Mouse (Mus musculus): Measurements from ENCODE around the gene Gm13769. TPM values are rescaled to one million over a fixed set of nuclear protein-coding genes. Genes with fewer than 3 reads are reported as not detected.

Gm13769 gene
- polyA plus RNA-seq (2014; fragmentation: Illumina TruSeq; extraction: RNeasy Lipid Tissue Mini Kit (QIAGEN cat#74804); ENCODE audit: low read depth, low replicate concordance), result not detected

DNA sequence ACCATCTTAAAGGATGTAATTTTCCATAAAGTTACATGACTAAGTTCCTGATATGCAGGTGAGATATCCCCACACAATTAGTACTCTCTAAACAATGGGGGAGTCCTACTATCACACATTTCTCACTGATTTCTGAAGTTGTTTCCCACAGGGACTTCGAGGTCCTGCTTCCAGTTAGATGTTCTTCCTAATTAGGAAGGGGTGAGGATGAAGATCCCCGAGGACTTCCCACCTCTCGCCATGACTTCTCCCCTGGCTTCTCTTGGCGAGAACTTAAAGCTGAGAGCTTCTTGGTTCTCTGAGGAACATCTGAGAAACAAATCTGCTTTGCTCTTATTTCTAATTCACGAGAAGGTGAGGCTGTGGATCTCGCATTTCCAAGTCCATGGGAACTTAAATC, at the start of gene Gm13769:
Gene Gm13769, plus strand, starts transcription at position 301 of the 400 bp plus-strand sequence.

DNA sequence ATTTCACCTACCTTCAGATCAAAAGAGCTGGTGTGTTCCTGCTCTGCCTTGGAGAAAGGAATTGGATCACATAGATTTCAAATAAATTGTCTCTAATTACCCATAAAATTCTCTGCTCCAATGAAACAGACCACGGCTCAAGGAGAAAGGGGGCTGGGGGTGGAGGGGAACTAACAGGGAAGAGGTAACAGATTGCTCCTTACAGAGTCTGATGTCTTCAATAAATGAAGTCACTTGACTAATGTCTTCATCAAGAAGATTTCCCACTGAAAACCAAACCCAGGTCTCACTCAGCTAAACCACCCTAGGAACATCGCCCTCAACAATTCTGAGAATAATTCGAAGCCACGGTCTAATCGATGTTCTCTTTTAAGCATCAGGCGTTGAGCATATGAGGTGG, 29.3 kb upstream of the Gm13769 start, which contains the start of gene Olfr1272:
Gene Olfr1272, minus strand, starts transcription at position 101 of the 400 bp plus-strand sequence.

Other genes starting within 250 kb of the Gm13769 start
- gene Olfr1269, start 200.8 kb upstream of the Gm13769 start, polyA plus RNA-seq (2014; fragmentation: Illumina TruSeq; extraction: RNeasy Lipid Tissue Mini Kit (QIAGEN cat#74804); ENCODE audit: low read depth, low replicate concordance), result not detected
- not detected for gene Olfr32, start 179.9 kb upstream of the Gm13769 start, polyA plus RNA-seq (2014; fragmentation: Illumina TruSeq; extraction: RNeasy Lipid Tissue Mini Kit (QIAGEN cat#74804); ENCODE audit: low read depth, low replicate concordance)
- gene Olfr1270, start 169.1 kb upstream of the Gm13769 start, polyA plus RNA-seq (2014; fragmentation: Illumina TruSeq; extraction: RNeasy Lipid Tissue Mini Kit (QIAGEN cat#74804); ENCODE audit: low read depth, low replicate concordance), result not detected
- not detected for gene Olfr1506, start 97.7 kb upstream of the Gm13769 start, polyA plus RNA-seq (2014; fragmentation: Illumina TruSeq; extraction: RNeasy Lipid Tissue Mini Kit (QIAGEN cat#74804); ENCODE audit: low read depth, low replicate concordance)
- not detected for gene Olfr142, start 64.6 kb upstream of the Gm13769 start, polyA plus RNA-seq (2014; fragmentation: Illumina TruSeq; extraction: RNeasy Lipid Tissue Mini Kit (QIAGEN cat#74804); ENCODE audit: low read depth, low replicate concordance)
- not detected for gene Olfr1271, start 51.2 kb upstream of the Gm13769 start, polyA plus RNA-seq (2014; fragmentation: Illumina TruSeq; extraction: RNeasy Lipid Tissue Mini Kit (QIAGEN cat#74804); ENCODE audit: low read depth, low replicate concordance)
- not detected for gene Olfr1272, start 29.4 kb upstream of the Gm13769 start, polyA plus RNA-seq (2014; fragmentation: Illumina TruSeq; extraction: RNeasy Lipid Tissue Mini Kit (QIAGEN cat#74804); ENCODE audit: low read depth, low replicate concordance)
- not detected for gene Olfr1274-ps, start 76.5 kb downstream of the Gm13769 start, polyA plus RNA-seq (2014; fragmentation: Illumina TruSeq; extraction: RNeasy Lipid Tissue Mini Kit (QIAGEN cat#74804); ENCODE audit: low read depth, low replicate concordance)

Measured in sigmoid colon, adult 10 weeks (tissue).